Mouse (Mus musculus) granulocyte monocyte progenitor cell, adult 5-6 weeks (primary cell): ENCODE measurements around the gene Zrsr2. TPM values are rescaled to one million over a fixed set of nuclear protein-coding genes. Genes with fewer than 3 reads are reported as not detected.

Experiments used
- ATAC-seq: replicated peaks from 2 replicates; pipeline ENCODE4 v1.8.0; 2016; ENCODE audit warnings: mild to moderate bottlenecking, moderate TSS enrichment, inconsistent platforms; ENCODE audit not compliant: poor library complexity, severe bottlenecking
- total RNA-seq, 2 experiments: library from RNA; stranded (forward) in 1 of 2; stranded (reverse) in 1 of 2; fragments of 200-712, 200-1000 nt in 1 of 2; fragments of >200 nt in 1 of 2; fragmentation: Nextera tagmentation in 1 of 2; gene quantifications; 2 replicates each; pipeline ENCODE4 v1.2.3; 2014 to 2017

Zrsr2 gene
- total RNA-seq, 2 experiments from 2014 or later: 28.7 to 65.0 TPM

GRCm38 (mm10) chrX:163899431-163900020 lies 58.9 kb downstream of the Zrsr2 start:
- peak; percentile 83 for ATAC-seq

GRCm38 (mm10) chrX:163897354-163897753 lies 61.1 kb downstream of the Zrsr2 start:
- peak; percentile 84 for ATAC-seq

DNA sequence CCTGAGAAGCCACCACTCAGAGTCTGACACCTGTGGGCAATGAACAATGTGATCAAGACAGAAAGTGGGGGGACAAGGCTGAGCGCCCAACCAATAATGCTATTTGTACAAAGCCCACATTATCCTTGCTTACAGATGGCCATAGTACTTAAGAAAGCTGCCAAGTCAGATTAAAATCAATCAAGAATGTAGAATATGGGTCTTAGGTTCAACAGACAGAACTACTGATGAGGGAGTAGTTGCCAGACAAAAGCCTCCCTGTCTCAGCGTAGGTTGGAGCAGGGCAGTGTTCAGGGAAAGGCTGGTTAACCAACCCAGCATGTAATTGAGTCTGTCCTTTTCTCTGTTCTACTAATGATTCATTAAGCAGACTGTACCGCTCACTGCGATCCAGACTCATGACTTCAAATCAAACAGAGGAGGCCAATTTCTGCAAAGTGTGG lies 72.9 kb downstream of the Zrsr2 start:
- no peak for ATAC-seq

Other genes with a start within 250 kb of the Zrsr2 start
- gene Rnf138rt1, start 197.3 kb downstream of the Zrsr2 start, total RNA-seq (2014; fragmentation: Nextera tagmentation): 4.1 TPM in 1 of 2 replicates, not detected in the other
- not detected in 2 replicates for gene Rnf138rt1, start 197.3 kb downstream of the Zrsr2 start, total RNA-seq (2017)
- 48.8 and 68.5 TPM in 2 replicates for gene Ap1s2, start 49.6 kb downstream of the Zrsr2 start, total RNA-seq (2014; fragmentation: Nextera tagmentation)
- gene Ap1s2, start 49.6 kb downstream of the Zrsr2 start, total RNA-seq (2017): 32.0 and 38.7 TPM in 2 replicates
- gene Car5b, start 69.3 kb upstream of the Zrsr2 start, total RNA-seq (2014; fragmentation: Nextera tagmentation): not detected in 2 replicates
- 0.43 TPM in 1 of 2 replicates, not detected in the other for gene Car5b, start 69.3 kb upstream of the Zrsr2 start, total RNA-seq (2017)
- 8.6 and 16.6 TPM in 2 replicates for gene Siah1b, start 117.8 kb upstream of the Zrsr2 start, total RNA-seq (2014; fragmentation: Nextera tagmentation)
- gene Siah1b, start 117.8 kb upstream of the Zrsr2 start, total RNA-seq (2017): 13.1 and 17.0 TPM in 2 replicates
- gene Cltrn, start 130.2 kb upstream of the Zrsr2 start, total RNA-seq (2014; fragmentation: Nextera tagmentation): not detected in 2 replicates
- gene Cltrn, start 130.2 kb upstream of the Zrsr2 start, total RNA-seq (2017): not detected in 2 replicates
- not detected in 2 replicates for gene Ace2, start 180.7 kb upstream of the Zrsr2 start, total RNA-seq (2014; fragmentation: Nextera tagmentation)
- gene Ace2, start 180.7 kb upstream of the Zrsr2 start, total RNA-seq (2017): not detected in 2 replicates